Mouse (Mus musculus) G1E (cell line): ENCODE results near the gene Carmil1. TPM values are rescaled to one million over a fixed set of nuclear protein-coding genes. Genes with fewer than 3 reads are reported as not detected.

Experiments used
- ATAC-seq: 2 replicates; pipeline ENCODE4 v1.8.0; 2016; ENCODE audit warnings: mild to moderate bottlenecking; ENCODE audit not compliant: insufficient number of reproducible peaks, poor library complexity, low FRiP score, severe bottlenecking; ENCODE audit errors: extremely low read depth
- DNase-seq: peaks from one replicate; pipeline ENCODE4 v3.0.0; 2012; ENCODE audit warnings: low spot score
- H3K27me3 ChIP-seq: 2 replicates; pipeline ENCODE4 v1.6.1; 2012; ENCODE audit warnings: mild to moderate bottlenecking, low read length, inconsistent platforms; ENCODE audit not compliant: insufficient read depth
- H3K36me3 ChIP-seq: replicated peaks from 2 replicates; pipeline ENCODE3; 2012; ENCODE audit warnings: mild to moderate bottlenecking, inconsistent platforms
- H3K4me1 ChIP-seq: 2 replicates; pipeline ENCODE4 v1.6.1; 2012; ENCODE audit warnings: low read depth, low read length, inconsistent platforms, mixed read lengths; ENCODE audit not compliant: insufficient read depth
- H3K4me3 ChIP-seq: 2 replicates; pipeline ENCODE4 v1.5.1; 2012; ENCODE audit warnings: low read depth, mild to moderate bottlenecking, inconsistent platforms, low read length, moderate library complexity, mixed read lengths
- H3K9me3 ChIP-seq: replicated peaks from 2 replicates; pipeline ENCODE4 v1.6.1; 2012; ENCODE audit warnings: inconsistent platforms
- CTCF ChIP-seq: IDR thresholded peaks from 2 replicates; pipeline ENCODE4 v1.5.1; 2012; ENCODE audit warnings: low read depth, low read length, inconsistent platforms, mixed read lengths
- GATA1 ChIP-seq: IDR thresholded peaks from 2 replicates; pipeline ENCODE4 v1.6.1; 2012; ENCODE audit warnings: borderline replicate concordance, low read length, inconsistent platforms, mixed read lengths
- GATA2 ChIP-seq: IDR thresholded peaks from 2 replicates; pipeline ENCODE4 v1.6.1; 2012; ENCODE audit warnings: low read depth, low read length, inconsistent platforms, borderline replicate concordance
- POLR2AphosphoS5 ChIP-seq: IDR thresholded peaks from 2 replicates; pipeline ENCODE4 v1.6.1; 2012; ENCODE audit warnings: low read depth, low read length, inconsistent platforms; ENCODE audit not compliant: insufficient replicate concordance
- TAL1 ChIP-seq: conservative IDR thresholded peaks from 2 replicates; pipeline ENCODE4 v1.6.1; 2012; ENCODE audit warnings: low read depth, low read length, inconsistent platforms, mixed read lengths
- polyA plus RNA-seq: library from polyadenylated mRNA; stranded (reverse); fragments of >175 nt; gene quantifications from 2 replicates; pipeline ENCODE4 v1.2.3, GENCODE M21; 2012
- total RNA-seq, 2 experiments: library from RNA; stranded (forward) in 1 of 2; stranded (reverse) in 1 of 2; fragments of 200-1000 nt in 1 of 2; fragments of >200 nt in 1 of 2; fragmentation: Nextera tagmentation in 1 of 2; gene quantifications; 2 replicates each; pipeline ENCODE4 v1.2.3; 2014 to 2017

Gene Carmil1
- total and polyA plus RNA-seq, 3 experiments = 0.10 to 1.9 (median 0.55) TPM

DNA sequence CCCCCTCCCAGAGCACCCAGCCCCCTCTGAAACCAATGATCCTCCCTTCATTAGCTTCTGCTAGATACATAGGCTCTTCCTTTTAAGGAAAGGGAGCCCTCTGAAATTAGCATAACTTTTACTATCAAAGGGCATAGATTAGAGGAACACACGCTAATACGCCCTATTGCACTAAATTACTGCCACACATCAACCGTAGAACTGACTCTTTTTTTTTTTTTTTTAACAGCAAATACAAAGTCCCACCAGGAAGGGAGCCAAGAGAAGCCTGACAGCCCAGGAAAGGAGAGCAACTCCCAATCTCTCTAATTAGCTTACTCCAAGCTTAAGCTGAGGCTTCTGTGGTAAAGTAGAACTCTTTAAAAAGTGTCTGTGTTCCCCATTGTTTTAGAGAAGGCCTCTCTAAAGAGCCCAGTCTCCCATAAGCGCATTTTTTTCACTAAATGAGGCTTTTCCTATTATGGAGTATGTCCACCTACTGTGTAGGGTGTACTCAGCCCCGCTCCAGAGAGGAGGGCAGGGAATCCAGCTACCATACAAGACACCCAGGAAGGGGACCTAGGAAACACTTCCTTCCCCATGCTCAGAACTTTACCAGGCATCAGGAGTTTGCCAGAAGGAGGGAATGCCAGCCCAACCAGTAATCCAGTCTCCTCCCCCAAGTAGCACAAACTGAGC is 38.0 kb downstream of the Carmil1 start:
- H3K4me1 ChIP-seq = no peaks in the 10 kb centered on the region
- no peak overlapping the region for H3K4me3 ChIP-seq
- H3K36me3 ChIP-seq = no peaks in the 10 kb centered on the region
- no peaks in the 10 kb centered on the region for H3K27me3 ChIP-seq
- DNase-seq (no peak), ATAC-seq (no peak)
- TF ChIP-seq GATA1 = no peak
- TF ChIP-seq TAL1 = no peak
- TF ChIP-seq GATA2 = no peak
- no peak for TF ChIP-seq CTCF
- TF ChIP-seq POLR2AphosphoS5 = no peak
- H3K9me3 ChIP-seq = no peaks in the 10 kb centered on the region

DNA sequence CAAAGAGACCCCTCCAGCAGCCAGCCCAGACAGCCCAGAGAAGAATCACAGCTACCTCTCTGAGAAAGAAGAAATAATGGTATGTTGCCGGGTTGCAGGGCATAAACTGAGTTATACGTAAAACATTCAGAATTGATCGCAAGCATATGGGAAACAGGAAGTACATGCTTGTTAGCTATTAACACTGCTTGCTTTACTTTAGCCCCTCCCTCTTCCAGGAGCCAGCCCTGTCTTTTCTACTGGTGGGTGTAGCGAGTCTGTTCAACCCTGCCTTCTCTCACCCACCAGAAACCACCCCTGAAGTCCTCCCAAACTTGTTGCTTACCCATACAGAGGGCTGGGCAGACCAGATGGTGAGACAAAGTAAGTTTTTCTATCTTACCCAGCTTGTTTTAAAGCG is 39.4 kb downstream of the Carmil1 start:
- no peak for DNase-seq
- Histone ChIP-seq H3K4me1 (no peaks in the 10 kb centered on the region), H3K4me3 (no peak overlapping the region), H3K36me3 (no peaks in the 10 kb centered on the region), H3K27me3 (no peaks in the 10 kb centered on the region), H3K9me3 (no peaks in the 10 kb centered on the region)
- no peak for ATAC-seq
- TF ChIP-seq POLR2AphosphoS5 (no peak), GATA1 (no peak), TAL1 (no peak), GATA2 (no peak), CTCF (no peak)

GRCm38 (mm10) chr13:24240430-24240829 is 40.2 kb downstream of the Carmil1 start:
- no peak for DNase-seq
- Histone ChIP-seq H3K4me1 (no peaks in the 10 kb centered on the region), H3K4me3 (no peak overlapping the region), H3K9me3 (no peaks in the 10 kb centered on the region), H3K27me3 (no peaks in the 10 kb centered on the region), H3K36me3 (no peaks in the 10 kb centered on the region)
- TF ChIP-seq TAL1 (no peak), CTCF (no peak), GATA2 (no peak), GATA1 (no peak), POLR2AphosphoS5 (no peak)
- no peak for ATAC-seq

DNA sequence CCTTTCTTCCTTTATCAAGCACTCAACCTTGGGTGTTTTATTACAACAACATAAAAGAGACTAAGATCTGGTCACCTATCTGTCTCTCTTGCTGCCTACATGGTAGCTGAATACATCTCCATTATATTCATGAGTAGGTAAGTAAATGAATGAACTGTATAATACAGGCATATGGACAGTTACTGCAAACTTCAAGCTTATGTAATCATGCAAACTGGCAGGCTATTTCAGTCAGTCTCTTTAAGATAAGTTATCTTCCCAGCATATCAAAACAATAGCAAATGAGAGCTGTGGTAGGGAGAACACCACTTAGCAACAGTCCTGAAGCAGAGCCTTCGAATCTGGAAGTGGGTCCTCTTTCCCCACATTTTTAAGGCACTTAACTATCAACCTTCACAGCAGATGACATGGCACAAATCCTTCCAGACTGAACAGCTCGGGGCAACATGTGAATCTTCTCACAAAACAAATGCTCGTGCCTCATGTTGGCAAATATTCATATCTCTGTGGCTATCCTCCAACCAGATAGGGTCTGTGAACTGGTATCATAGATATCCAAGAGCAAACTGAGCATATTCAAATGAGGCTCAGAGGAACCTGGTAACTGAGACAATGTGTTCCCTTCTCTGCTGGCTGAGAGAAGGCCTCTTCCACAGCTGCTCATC is 42.0 kb downstream of the Carmil1 start:
- H3K9me3 ChIP-seq = no peaks in the 10 kb centered on the region
- ATAC-seq = no peak
- no peak for DNase-seq
- H3K36me3 ChIP-seq = no peaks in the 10 kb centered on the region
- H3K27me3 ChIP-seq = no peaks in the 10 kb centered on the region
- TF ChIP-seq CTCF (no peak), POLR2AphosphoS5 (no peak), GATA2 (no peak), GATA1 (no peak), TAL1 (no peak)
- H3K4me3 ChIP-seq = no peak overlapping the region
- H3K4me1 ChIP-seq = no peaks in the 10 kb centered on the region

GRCm38 (mm10) chr13:24236736-24237135 is 43.9 kb downstream of the Carmil1 start:
- H3K9me3 ChIP-seq = no peaks in the 10 kb centered on the region
- no peak for ATAC-seq

GRCm38 (mm10) chr13:24232750-24233149 is 47.8 kb downstream of the Carmil1 start:
- H3K4me1 ChIP-seq = no peaks in the 10 kb centered on the region
- peaks cover 4% of the 10 kb centered on the region; the same call in 1 of the 2 replicates for H3K27me3 ChIP-seq
- TF ChIP-seq TAL1 (no peak), GATA2 (no peak), POLR2AphosphoS5 (no peak), GATA1 (no peak), CTCF (no peak)
- H3K4me3 ChIP-seq = no peak overlapping the region
- H3K9me3 ChIP-seq = no peaks in the 10 kb centered on the region
- no peak for ATAC-seq
- H3K36me3 ChIP-seq = no peaks in the 10 kb centered on the region
- DNase-seq = no peak

More at GRCm38 (mm10) chr13:24236736-24237135, 43.9 kb downstream of the Carmil1 start:
- no peak for DNase-seq
- Histone ChIP-seq H3K36me3 (no peaks in the 10 kb centered on the region), H3K4me3 (no peak overlapping the region), H3K27me3 (peaks cover 3% of the 10 kb centered on the region; the same call in 1 of the 2 replicates), H3K4me1 (no peaks in the 10 kb centered on the region)
- no peak for TF ChIP-seq CTCF
- no peak for TF ChIP-seq GATA1
- TF ChIP-seq TAL1 = no peak
- TF ChIP-seq POLR2AphosphoS5 = no peak
- no peak for TF ChIP-seq GATA2
